Mouse (Mus musculus): ENCODE results near the gene Tjp2.
"Not testable (repeated sequence)": the region's sequence is repeated elsewhere in the genome, so short reads cannot be mapped to it uniquely, and the experiment has no call there.

The Tjp2 gene

DNA sequence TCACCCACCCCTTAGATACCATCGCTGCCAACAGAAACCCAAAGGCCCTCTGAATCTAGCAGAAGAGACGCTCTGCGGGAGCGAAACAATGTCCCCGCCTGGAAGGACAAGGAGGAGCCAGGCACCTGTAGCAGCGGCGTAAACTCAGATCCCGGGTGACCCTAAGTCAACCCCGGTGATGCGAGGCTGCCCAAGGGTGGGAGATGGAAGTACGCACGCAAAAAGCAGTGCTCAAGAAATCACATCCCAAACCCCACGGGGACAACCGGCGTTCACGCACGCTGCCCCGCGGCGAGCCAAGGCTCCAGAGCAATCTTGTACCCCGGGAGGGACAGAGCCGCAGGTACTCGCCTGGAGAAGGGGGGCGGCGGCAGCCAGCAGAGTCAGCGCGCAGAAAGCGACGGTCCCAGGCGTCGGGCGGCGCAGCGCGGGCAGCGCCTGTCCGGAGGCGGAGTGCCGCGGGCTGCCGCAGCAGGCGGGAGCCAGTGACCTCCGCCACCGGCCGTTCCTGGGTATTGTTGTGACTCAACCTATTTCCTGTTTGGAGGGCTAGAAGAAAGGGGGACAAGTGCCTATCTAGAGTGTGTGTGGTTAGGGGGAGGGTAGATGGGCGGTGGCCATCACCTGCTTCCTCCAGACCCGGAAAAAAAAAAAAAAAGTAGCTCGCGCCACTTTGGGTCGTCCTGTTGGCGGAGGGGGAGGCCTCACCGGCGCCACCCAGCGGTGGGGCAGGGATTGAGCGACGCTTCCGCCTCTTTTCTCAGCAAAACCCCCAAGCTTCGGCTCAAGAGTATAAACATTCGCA lies at the start of gene Tjp2:
Gene Tjp2 (minus strand): TSS at position 531 of the 805 bp plus-strand sequence.
- peak; percentile 62 for DNase-seq (ENCODE audit: low spot score)

GRCm38 (mm10) chr19:24274281-24274680 lies 49.5 kb upstream of the Tjp2 start:
- DNase-seq (ENCODE audit: low spot score), result no peak

DNA sequence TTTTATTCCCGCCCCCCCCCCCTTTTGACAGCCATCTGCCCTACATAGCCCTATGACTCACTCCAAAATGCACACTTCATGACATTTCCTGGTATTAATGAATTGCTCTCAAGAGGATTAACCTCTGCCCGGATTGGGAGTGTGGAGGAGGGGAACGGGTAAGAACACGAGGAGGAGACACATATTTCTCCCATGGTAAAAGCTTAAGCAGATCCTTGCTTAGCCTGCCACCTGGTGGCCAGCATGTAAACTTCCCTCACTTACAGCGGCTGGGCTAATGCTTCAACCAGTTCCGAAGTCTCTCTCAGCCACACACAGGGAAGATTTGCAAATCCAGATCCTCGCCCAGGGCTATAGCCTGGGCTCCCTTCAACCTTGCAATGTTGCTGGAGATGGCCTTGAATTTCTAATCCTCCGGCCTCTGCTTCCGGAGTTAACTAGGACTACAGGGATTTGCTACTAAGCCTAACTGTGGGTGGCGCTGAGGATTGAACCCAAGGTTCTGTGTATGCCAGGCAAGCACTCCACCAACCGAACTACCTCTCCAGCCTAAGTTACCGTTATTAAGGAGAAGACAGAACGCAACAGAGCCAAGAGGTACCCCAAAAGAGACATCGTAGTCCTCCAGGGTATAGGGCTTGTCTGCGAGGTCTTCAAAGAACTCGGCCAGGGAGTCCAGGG lies 47.1 kb upstream of the Tjp2 start:
- DNase-seq (ENCODE audit: low spot score), result peak; percentile 91

DNA sequence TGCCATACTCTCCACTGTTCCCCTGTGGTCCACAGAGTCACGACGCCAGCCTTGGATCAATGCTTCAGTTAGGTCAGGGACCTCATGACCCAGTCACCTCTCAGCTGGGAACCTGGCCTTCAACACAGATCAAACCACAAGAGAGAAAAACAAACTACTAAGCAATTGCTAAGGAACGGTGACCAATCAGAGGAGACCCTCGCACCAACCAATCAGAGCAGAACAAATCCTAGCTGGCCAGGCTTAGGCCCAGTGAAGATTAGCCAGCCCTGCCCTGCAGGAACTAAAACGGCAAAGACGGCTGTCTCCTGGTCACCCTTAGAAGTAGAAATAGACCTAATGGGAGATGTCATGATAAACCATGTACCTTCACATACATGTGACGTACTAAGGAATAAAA lies 46.5 kb upstream of the Tjp2 start:
- DNase-seq (ENCODE audit: low spot score), result peak; percentile 60

DNA sequence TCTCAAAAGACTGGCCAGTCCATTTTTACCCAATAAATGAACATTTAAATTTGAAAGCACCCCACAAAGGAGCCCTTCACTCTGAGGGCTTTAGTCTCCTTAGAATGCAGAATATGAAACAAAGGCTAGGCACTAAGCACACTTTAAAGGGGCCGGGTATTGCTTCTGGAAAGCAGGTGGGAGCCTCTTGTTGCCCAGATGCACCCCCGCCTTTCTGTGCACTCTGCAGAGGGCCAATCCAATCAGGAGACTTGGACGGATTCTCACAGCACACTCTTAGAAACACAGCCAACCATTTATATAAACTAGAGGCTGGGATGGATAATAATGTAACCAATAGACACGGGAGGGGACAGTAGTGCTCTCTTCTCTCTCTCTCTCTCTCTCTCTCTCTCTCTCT lies 43.7 kb upstream of the Tjp2 start:
- peak; percentile 15 for DNase-seq (ENCODE audit: low spot score)

DNA sequence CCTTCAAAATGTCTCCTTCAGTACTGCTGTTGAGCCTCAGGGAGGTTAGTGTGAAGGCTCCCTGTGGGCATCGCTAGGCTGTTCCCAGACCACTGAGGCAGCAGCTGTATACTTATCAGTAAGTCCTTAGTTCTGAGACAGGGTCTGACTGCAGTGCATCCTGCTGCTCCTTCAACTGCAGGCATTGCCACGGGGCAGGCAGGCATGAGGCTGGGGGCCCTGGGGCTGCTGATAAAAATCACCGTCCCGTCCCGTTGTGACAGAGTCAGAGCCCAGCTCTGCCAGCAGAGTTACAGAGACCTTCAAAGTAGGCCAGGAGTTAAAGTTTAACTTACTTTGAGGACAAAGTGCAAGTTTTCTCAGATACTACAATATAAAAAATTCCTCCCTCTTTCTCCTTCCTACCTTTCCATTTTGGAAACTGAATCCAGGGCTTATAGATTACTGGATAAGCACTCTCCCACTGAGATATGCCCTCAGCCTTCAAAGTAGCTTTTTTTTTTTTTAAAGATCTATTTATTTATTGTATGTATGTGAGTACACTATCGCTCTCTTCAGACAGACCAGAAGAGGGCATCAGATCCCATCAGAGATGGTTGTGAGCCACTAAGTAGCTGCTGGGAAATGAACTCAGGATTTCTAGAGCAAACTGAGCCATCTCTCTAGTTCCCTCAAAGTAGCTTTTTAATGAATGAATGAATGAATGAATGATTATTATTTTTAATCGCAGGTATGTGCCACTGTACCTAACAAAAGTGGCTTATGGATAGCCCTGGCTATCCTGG lies 41.4 kb upstream of the Tjp2 start:
- DNase-seq (ENCODE audit: low spot score), result no peak

DNA sequence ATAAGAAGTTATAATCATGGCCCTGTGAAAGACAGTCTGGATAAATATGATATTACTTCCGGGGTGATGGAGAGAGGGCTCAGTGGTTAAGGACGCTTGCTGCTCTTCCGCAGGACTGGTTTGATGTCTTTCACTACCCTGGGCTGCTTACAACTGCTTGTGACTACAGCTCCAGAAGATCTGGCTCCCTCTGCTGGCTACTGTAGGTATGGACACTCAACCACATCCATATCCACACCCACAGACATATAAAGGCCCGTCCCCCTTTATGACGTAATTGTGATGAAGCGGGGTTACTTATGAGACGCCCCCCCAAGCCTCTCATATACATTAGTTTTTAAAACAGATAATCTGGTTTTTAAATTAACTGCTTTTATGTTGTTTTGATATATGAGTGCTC lies 40.2 kb upstream of the Tjp2 start:
- peak; percentile 87 for DNase-seq (ENCODE audit: low spot score)

GRCm38 (mm10) chr19:24262736-24263135 lies 37.9 kb upstream of the Tjp2 start:
- DNase-seq (ENCODE audit: low spot score), result no peak

DNA sequence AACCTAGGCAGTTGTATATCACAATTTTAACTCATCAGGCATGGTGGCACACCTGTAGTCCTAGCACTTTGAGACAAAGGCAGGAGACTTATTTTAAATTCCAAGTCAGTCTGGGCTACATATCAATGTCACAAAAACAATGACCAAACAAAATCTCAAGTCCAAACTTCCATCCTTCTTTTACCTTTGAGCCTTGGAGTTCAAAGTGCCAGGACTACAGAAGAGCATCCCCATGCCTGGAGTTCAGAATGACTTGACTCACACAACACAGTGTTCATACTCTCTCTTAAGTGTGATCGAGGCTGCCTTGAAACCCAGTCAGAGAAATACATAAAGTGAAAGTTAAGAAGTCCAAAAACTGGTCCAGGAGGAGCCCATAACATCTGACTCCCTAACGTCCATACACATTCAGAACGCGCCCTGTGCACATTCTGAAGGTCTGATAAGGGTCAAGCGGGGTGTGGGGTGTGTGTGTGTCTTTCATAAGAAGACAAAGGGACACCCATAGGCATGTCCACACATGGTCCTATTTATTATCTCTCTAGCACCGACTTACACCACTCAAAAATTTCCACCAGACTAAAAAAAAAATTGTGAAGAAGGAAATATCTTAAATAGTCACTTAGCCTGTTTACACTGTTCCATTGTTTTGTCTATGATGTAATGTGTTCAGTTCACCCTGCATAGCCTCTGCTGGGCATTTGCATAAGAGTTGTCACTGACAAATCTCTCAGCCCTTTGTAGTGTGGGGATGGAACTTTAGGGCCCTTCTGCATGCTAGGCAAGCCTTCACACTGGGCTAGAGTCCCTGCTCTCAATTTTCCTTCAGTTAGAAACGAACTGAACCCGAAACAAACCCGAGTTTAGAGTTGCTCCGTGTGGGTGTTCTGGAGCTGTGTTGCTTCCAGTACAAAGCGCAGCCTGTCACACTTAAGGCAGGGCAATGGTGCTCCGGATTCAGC lies 34.8 kb upstream of the Tjp2 start:
- DNase-seq (ENCODE audit: low spot score), result no peak

DNA sequence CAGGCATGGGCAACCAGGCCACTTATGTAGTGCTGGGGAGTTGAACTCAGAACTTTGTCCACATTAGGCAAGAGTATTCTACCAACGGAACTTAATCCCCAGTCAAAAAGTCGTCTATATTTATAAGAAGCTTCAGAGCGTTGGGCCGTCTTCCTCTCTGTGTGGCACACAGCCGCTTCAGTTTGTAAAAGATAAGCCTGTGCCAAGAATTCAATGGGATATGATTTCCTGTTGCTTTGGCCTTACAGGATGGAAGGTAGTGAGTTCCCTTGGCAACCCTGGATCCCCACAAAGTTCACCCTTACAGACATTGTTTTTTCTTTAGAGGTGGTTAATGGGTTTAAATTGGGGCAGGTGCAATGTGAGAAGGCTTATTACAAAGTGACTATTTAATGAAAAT lies 33.5 kb upstream of the Tjp2 start:
- DNase-seq (ENCODE audit: low spot score), result no peak

GRCm38 (mm10) chr19:24257962-24258361 lies 33.1 kb upstream of the Tjp2 start:
- DNase-seq (ENCODE audit: low spot score), result no peak

DNA sequence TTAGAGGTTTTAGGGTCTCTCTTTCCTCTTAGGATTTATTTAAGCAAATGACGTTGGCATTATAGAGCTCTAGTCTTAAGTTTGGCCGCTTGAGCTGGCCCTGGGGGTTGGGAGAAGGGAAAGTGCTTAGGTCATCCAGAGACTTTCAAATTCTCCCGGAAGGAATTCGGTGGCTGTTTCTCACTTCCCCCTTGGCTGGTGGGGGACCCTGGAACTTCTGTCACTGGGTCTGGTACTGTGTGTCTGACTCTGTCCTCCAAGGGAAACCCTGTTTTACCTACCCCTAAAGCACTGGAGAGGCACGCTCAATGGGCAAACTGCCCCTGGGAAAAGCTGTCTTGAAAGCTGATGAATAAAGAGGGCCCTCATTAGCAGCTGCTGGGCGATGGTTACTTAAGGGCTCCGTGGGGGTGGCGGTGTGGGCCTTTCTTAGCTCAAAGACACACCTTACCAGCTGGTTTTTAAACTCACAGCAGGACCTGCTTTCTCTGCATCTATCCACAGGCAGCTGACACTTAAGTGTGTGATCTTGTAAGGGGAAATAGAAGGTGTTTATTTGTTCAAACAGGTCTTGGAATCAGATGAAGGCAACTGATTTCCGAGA lies 28.9 kb upstream of the Tjp2 start:
- no peak for DNase-seq (ENCODE audit: low spot score)

DNA sequence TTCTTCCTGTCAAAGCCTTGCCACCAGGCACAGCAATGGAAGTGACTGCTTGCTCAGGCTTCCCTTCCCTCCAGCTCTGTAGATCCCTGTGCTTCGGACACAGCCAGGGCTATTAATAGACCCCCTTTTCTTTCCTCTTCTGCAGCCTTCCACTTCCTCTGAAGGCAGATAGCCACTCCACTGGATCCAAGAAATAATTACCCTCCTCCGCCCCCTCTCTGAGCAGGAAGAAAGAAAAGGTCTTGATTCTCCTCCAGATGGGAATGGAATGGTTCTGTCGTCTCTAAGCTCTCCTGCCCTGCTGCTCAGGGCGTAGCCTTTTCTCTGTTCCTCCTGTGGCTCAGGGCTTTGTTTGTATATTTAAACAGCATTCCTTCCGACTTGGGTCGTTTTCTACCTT lies 27.0 kb upstream of the Tjp2 start:
- DNase-seq (ENCODE audit: low spot score), result peak; percentile 37

DNA sequence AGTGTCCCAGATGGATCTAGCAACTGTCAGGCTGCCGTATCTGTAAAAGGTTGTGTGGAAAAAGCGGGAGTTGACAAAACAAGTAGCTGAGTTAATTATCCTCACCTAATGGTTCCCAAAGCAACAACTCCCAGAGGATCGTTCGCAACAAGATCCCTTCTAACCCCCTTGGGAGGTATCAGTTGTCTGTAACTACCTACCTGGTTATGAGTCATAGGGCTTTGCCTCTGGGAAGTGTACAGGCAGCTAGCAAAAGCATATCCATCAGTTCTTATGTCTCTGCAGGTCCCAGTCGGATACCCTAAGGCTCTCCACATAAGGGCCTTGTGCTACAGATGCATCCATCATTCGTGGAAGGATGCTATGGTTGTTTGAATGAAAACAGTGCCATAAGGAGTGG lies 18.5 kb upstream of the Tjp2 start:
- no peak for DNase-seq (ENCODE audit: low spot score)

GRCm38 (mm10) chr19:24241799-24242546 lies 17.1 kb upstream of the Tjp2 start:
- peak; percentile 76 for DNase-seq (ENCODE audit: low spot score)

- no peak for DNase-seq (ENCODE audit: low spot score)
Measured at GRCm38 (mm10) chr19:24241271-24241670, 16.4 kb upstream of the Tjp2 start.

DNA sequence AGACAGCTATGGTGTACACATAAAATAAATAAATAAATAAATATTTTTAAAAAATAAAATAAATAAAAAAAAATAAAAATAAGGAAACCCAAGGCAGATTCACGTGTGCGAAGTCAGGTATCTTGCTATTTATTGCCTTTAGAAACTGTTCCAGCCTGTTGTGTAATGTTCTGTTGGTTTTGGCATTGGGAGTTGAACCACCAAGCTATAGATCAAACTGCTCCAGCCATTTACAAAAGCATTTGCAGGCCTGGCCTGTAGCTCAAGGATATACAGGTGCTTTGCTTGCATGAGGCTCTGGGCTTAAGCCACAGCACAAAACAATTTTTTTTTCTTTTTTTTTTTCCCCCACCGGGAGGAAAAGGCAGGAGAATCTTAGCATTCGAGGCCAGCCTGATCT lies 13.2 kb upstream of the Tjp2 start:
- DNase-seq (ENCODE audit: low spot score), result no peak

- not testable (repeated sequence) for DNase-seq (ENCODE audit: low spot score)
Measured at GRCm38 (mm10) chr19:24232356-24232755, 7.5 kb upstream of the Tjp2 start.

GRCm38 (mm10) chr19:24225305-24225696 lies 471 bp upstream of the Tjp2 start:
- peak; percentile 71 for DNase-seq (ENCODE audit: low spot score)

DNA sequence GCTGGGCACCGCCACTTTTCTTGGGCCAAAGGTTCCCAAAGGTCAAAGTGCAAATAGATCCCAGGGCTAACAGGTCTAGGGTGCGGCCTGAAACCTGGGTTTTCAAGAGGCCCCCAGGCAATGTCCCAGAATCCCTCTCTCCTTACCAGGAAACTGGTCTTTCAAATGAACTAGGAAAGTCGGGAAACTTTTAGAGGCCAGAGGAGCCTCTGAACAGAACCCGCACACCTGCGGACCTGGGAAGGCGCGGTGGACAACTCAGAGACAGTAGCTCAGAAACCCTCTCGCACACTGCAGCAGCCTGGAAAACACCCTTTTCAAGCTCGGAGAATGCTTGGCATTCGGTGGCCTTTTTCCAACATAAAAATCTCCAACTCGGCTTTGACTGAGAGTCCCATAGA lies 979 bp downstream of the Tjp2 start:
- DNase-seq (ENCODE audit: low spot score), result peak; percentile 21

Data from embryo, embryonic 10.5 days (tissue).